Mouse (Mus musculus) liver, embryonic 12.5 days (tissue): ENCODE data around the gene Ccr2. TPM values are rescaled to one million over a fixed set of nuclear protein-coding genes. Genes with fewer than 3 reads are reported as not detected.
A peak's percentile ranks its signal among the peaks of the same experiment; 100 is the strongest.
"Not testable (repeated sequence)": the region's sequence is repeated elsewhere in the genome, so short reads cannot be mapped to it uniquely, and the experiment has no call there.

Source experiments
- ATAC-seq: fragments of 200-750 bp; cut with Nextera tagmentation; 2 replicates; pipeline ENCODE4 v1.8.0; 2017; ENCODE audit warnings: moderate number of reproducible peaks, mild to moderate bottlenecking, moderate library complexity
- H3K27ac ChIP-seq: fragments of 300-500 bp; sonication (generic); 2 replicates; pipeline ENCODE4 v1.5.1; 2016; ENCODE audit warnings: mild to moderate bottlenecking
- H3K27me3 ChIP-seq: fragments of 300-500 bp; sonication (generic); replicated peaks from 2 replicates; pipeline ENCODE4 v1.6.1; 2016; ENCODE audit warnings: mild to moderate bottlenecking, moderate library complexity
- H3K36me3 ChIP-seq: fragments of 300-500 bp; sonication (generic); 2 replicates; pipeline ENCODE4 v1.6.1; 2016; ENCODE audit warnings: mild to moderate bottlenecking, moderate library complexity
- H3K4me1 ChIP-seq: fragments of 300-500 bp; sonication (generic); 2 replicates; pipeline ENCODE4 v1.6.1; 2016
- H3K4me2 ChIP-seq: fragments of 300-500 bp; sonication (generic); 2 replicates; pipeline ENCODE4 v1.6.1; 2016; ENCODE audit warnings: mild to moderate bottlenecking, moderate library complexity
- H3K4me3 ChIP-seq: fragments of 300-500 bp; sonication (generic); 2 replicates; pipeline ENCODE4 v1.5.1; 2016; ENCODE audit warnings: mild to moderate bottlenecking, moderate library complexity
- H3K9ac ChIP-seq: fragments of 300-500 bp; sonication (generic); 2 replicates; pipeline ENCODE4 v1.6.1; 2016; ENCODE audit warnings: mild to moderate bottlenecking, moderate library complexity
- H3K9me3 ChIP-seq: fragments of 300-500 bp; sonication (generic); replicated peaks from 2 replicates; pipeline ENCODE4 v1.6.1; 2016; ENCODE audit warnings: mild to moderate bottlenecking, moderate library complexity
- WGBS: fragments of 180-500 bp; shearing (Covaris S2); methylation state at CpG from one replicate; pipeline ENCODE4 v1.1.7; 2016; ENCODE audit not compliant: insufficient replicate concordance; 5-methylcytosine and 5-hydroxymethylcytosine counted together
- polyA plus RNA-seq: library from polyadenylated mRNA; unstranded; fragments of >200 nt; fragmentation: Nextera tagmentation; extraction: Ambion mirVana; gene quantifications from 2 replicates; pipeline ENCODE4 v1.2.1, GENCODE M21; 2016

Ccr2 gene
- polyA plus RNA-seq, 1 experiment from 2014 or later: 1.9 TPM

DNA sequence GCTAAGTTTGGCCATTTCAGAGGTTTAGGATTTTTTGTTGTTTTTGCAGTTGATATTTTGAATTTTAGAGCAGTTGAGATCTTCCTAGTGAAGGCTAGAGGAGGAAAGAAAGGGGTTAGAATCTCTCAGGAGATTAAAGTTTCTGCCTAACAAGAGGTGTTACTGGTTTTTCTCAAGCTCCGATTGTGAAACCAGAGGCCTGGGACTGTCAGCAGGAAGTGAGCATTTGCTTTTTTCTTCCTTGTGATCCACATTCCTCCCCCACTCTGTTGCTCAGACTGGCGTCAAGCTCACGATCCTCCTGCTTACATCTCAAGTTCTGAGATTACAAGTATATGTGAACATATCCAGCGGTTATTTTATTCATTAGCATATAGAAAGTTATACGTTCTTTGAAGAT, 24.6 kb downstream of the Ccr2 start:
- no peak for ATAC-seq
- 40% methylated on average over 5 of the region's 5 CpGs for WGBS
- Histone ChIP-seq H3K9me3 (no peaks in the 10 kb centered on the region), H3K36me3 (no peaks in the 10 kb centered on the region), H3K4me1 (peaks cover 25% of the 10 kb centered on the region), H3K4me2 (no peak overlapping the region), H3K27me3 (no peaks in the 10 kb centered on the region), H3K4me3 (no peak overlapping the region), H3K27ac (peak overlapping the region; percentile 36; the same call in 1 of the 2 replicates), H3K9ac (no peak overlapping the region)

GRCm38 (mm10) chr9:124127412-124127811, 25.7 kb downstream of the Ccr2 start:
- H3K4me3 ChIP-seq: no peak overlapping the region
- H3K27me3 ChIP-seq: no peaks in the 10 kb centered on the region
- H3K36me3 ChIP-seq: no peaks in the 10 kb centered on the region
- H3K4me1 ChIP-seq: peaks cover 25% of the 10 kb centered on the region
- no peak overlapping the region for H3K4me2 ChIP-seq
- ATAC-seq: no peak
- H3K9ac ChIP-seq: no peak overlapping the region
- WGBS: 31% methylated on average over 4 of the region's 4 CpGs
- no peaks in the 10 kb centered on the region for H3K9me3 ChIP-seq
- peak overlapping the region; percentile 27; the same call in 1 of the 2 replicates for H3K27ac ChIP-seq

DNA sequence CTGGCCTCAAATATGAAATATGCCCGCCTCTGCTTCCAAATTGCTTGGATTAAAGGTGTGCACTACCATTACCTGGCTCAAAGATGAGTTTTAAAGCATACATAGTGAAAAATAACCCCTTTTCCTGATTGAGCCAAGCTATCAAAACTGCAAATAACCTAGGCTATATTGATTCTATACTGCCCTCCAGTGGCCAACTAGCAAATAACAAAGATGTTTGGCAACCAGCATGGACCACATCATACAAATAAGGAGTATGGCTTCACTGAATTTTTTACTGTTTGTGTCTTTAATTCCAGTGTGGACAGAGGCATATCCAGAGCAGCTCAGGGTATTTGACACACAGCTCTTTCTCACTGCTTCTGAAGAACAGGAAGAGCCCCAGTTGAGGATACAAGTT, 26.6 kb downstream of the Ccr2 start:
- Histone ChIP-seq H3K9ac (no peak overlapping the region), H3K4me3 (no peak overlapping the region), H3K36me3 (no peaks in the 10 kb centered on the region), H3K4me2 (no peak overlapping the region), H3K27me3 (no peaks in the 10 kb centered on the region), H3K27ac (no peak overlapping the region), H3K4me1 (peaks cover 25% of the 10 kb centered on the region), H3K9me3 (no peaks in the 10 kb centered on the region)
- 0% methylated on average over 1 of the region's 1 CpGs for WGBS
- 0 out of 2 replicates have a peak, but pooled peaks have one; percentile 30 for ATAC-seq

DNA sequence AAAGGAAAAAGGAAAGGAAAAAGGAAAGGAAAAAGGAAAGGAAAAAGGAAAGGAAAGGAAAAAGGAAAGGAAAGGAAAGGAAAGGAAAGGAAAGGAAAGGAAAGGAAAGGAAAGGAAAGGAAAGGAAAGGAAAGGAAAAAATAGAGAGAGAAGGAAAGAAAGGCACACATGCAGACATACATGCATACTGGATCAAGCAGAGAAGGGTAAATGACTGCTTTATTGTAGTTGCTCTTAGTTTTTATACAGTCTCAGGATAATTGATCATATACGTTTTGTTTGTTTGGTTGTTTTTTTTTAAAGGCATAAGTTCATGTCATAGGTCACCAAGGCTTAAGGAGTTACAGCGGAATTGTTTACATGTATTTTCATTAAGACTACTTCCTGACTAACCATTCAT, 31.1 kb downstream of the Ccr2 start:
- H3K4me1 ChIP-seq: peaks cover 13% of the 10 kb centered on the region
- H3K36me3 ChIP-seq, H3K4me3 ChIP-seq, H3K9me3 ChIP-seq, ATAC-seq, H3K4me2 ChIP-seq, H3K9ac ChIP-seq, H3K27me3 ChIP-seq, H3K27ac ChIP-seq: not testable (repeated sequence)
- WGBS: 54% methylated on average over 2 of the region's 2 CpGs

DNA sequence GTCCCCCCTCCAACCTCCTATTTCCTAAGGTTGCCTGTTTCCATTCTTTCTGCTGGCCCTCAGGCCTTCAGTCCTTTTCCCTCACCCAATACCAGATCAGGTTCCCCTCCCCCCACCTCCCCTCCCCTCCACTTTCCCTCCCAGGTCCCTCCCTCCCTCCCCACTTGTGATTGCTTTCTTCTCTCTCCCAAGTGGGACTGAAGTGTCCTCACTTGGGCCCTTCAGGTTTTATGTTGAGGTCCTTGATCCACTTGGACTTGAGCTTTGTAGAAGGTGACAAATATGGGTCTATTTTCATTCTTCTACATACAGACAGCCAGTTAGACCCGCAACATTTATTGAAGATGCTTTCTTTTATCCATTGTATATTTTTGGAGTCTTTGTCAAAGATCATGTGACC, 33.2 kb downstream of the Ccr2 start:
- H3K27me3 ChIP-seq, ATAC-seq: not testable (repeated sequence)
- 88% methylated on average over 1 of the region's 1 CpGs for WGBS

GRCm38 (mm10) chr9:124137619-124138018, 35.9 kb downstream of the Ccr2 start:
- Histone ChIP-seq H3K4me3 (no peak overlapping the region), H3K27ac (peak overlapping the region; percentile 82), H3K9ac (no peak overlapping the region; the same call in 1 of the 2 replicates), H3K4me2 (peak overlapping the region; percentile 36), H3K9me3 (no peaks in the 10 kb centered on the region), H3K36me3 (no peaks in the 10 kb centered on the region), H3K27me3 (no peaks in the 10 kb centered on the region), H3K4me1 (peaks cover 29% of the 10 kb centered on the region)
- 36% methylated on average over 11 of the region's 11 CpGs for WGBS
- peak; percentile 69 for ATAC-seq

More for the DNA sequence above, 33.2 kb downstream of the Ccr2 start:
- not testable (repeated sequence) for H3K36me3 ChIP-seq, H3K9ac ChIP-seq, H3K9me3 ChIP-seq, H3K4me2 ChIP-seq, H3K27ac ChIP-seq, H3K4me3 ChIP-seq
- peaks cover 29% of the 10 kb centered on the region for H3K4me1 ChIP-seq

DNA sequence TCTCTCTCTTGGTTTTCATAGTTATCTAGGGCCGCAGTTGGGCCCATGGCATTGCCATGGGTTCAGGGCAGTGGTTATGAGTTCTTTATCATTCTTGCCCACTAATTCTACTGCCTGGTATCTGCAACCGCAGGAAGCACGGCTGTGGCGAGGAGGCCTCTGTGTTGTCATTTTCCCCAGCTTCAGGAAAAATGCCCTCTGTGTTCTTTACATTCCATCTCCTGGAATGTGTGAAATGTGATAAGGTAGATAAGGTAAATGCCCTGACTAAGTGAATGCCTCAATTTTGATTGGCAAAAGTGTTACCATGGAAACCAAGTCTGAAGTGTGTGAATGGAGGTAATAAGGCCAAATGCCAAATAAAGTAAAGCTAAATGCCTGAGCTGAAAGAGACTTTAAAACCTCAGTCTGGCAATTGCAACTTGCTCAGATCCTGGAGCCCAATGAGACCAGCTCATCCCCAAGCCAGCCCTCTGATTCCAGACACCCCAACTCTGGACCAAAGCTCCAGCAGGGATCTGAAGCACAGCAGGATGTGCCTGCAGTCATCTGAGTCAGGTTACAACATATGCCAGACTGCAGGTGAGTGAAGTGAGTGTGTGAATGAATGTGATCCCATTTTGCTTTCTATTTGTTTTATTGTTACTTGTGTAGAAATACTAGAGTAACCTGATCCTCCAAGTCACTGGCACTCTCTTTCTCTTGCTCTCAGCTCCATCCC, 36.5 kb downstream of the Ccr2 start:
- H3K4me2 ChIP-seq: peak overlapping the region; percentile 36
- ATAC-seq: peak; percentile 99
- H3K4me1 ChIP-seq: peaks cover 29% of the 10 kb centered on the region
- no peak overlapping the region for H3K4me3 ChIP-seq
- H3K9ac ChIP-seq: peak overlapping the region; percentile 3; the same call in 1 of the 2 replicates
- H3K36me3 ChIP-seq: no peaks in the 10 kb centered on the region
- WGBS: 7% methylated on average over 4 of the region's 4 CpGs
- H3K9me3 ChIP-seq: no peaks in the 10 kb centered on the region
- no peaks in the 10 kb centered on the region for H3K27me3 ChIP-seq
- peak overlapping the region; percentile 82 for H3K27ac ChIP-seq

DNA sequence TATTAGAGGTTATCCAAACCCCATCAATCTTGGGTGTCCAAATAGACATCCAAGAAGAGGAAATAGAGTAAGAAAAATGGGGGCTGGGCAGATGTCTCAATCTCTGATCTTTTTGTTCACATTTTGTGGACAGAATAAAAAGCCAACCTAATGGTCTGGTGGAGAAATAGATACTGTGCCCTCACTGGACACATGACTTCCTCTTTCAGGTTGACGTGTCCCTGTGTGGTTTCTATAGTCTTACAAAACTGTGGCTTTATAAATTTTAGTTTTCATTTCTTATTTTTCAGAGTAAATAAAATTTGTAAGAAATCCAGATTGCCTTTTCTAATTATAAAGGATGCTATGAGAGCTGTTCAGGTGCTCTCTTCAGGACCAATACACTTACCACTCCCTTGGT, 41.9 kb downstream of the Ccr2 start:
- WGBS: 35% methylated on average over 1 of the region's 1 CpGs

GRCm38 (mm10) chr9:124146307-124146706, 44.6 kb downstream of the Ccr2 start:
- ATAC-seq: no peak

More for the DNA sequence above, 41.9 kb downstream of the Ccr2 start:
- no peak overlapping the region for H3K27ac ChIP-seq
- no peaks in the 10 kb centered on the region for H3K36me3 ChIP-seq
- no peaks in the 10 kb centered on the region for H3K9me3 ChIP-seq
- no peak overlapping the region for H3K9ac ChIP-seq
- peaks cover 8% of the 10 kb centered on the region for H3K4me1 ChIP-seq
- ATAC-seq: no peak
- no peaks in the 10 kb centered on the region for H3K27me3 ChIP-seq
- H3K4me3 ChIP-seq: no peak overlapping the region
- no peak overlapping the region for H3K4me2 ChIP-seq

More at GRCm38 (mm10) chr9:124146307-124146706, 44.6 kb downstream of the Ccr2 start:
- no peaks in the 10 kb centered on the region for H3K27me3 ChIP-seq
- H3K4me2 ChIP-seq: no peak overlapping the region
- no peak overlapping the region for H3K9ac ChIP-seq
- no peak overlapping the region for H3K27ac ChIP-seq
- H3K36me3 ChIP-seq: no peaks in the 10 kb centered on the region
- no peaks in the 10 kb centered on the region for H3K9me3 ChIP-seq
- no peak overlapping the region for H3K4me3 ChIP-seq
- H3K4me1 ChIP-seq: no peaks in the 10 kb centered on the region

Other genes with a start within 250 kb of the Ccr2 start
- not detected in 2 replicates for gene Xcr1, start 239.9 kb upstream of the Ccr2 start, polyA plus RNA-seq
- gene Ccr1, start 133.3 kb upstream of the Ccr2 start, polyA plus RNA-seq: 1.4 and 1.6 TPM in 2 replicates
- gene Ccr1l1, start 123.5 kb upstream of the Ccr2 start, polyA plus RNA-seq: not detected in 2 replicates
- gene Ccr3, start 80.0 kb upstream of the Ccr2 start, polyA plus RNA-seq: 0.05 TPM in 1 of 2 replicates, not detected in the other
- 1.6 TPM in 2 replicates for gene Ccr5, start 19.6 kb downstream of the Ccr2 start, polyA plus RNA-seq
- 3.8 and 4.1 TPM in 2 replicates for gene 2010315B03Rik, start 210.7 kb downstream of the Ccr2 start, polyA plus RNA-seq